Mouse (Mus musculus) CD4-positive helper T cell, adult 2 months (primary cell): ENCODE measurements around the gene Gm49342.
"Not testable (repeated sequence)": the region's sequence is repeated elsewhere in the genome, so short reads cannot be mapped to it uniquely, and the experiment has no call there.

Experiments
- DNase-seq: peaks from one replicate; pipeline ENCODE4 v3.0.0-alpha.2; 2012; ENCODE audit warnings: low read depth, missing footprints, low spot score

Gm49342 gene

GRCm38 (mm10) chr14:50936649-50937048 lies 7.7 kb upstream of the Gm49342 start:
- no peak for DNase-seq

GRCm38 (mm10) chr14:50938119-50938908 lies 6.0 kb upstream of the Gm49342 start:
- DNase-seq: no peak

GRCm38 (mm10) chr14:50938940-50939339 lies 5.4 kb upstream of the Gm49342 start:
- peak; percentile 22 for DNase-seq

GRCm38 (mm10) chr14:50944668-50945033 lies 334 bp downstream of the Gm49342 start:
- DNase-seq: not testable (repeated sequence)

GRCm38 (mm10) chr14:50945081-50945480 lies 764 bp downstream of the Gm49342 start:
- DNase-seq: peak; percentile 3

- DNase-seq: not testable (repeated sequence)
Measured at GRCm38 (mm10) chr14:50945526-50945925, 1.2 kb downstream of the Gm49342 start.

GRCm38 (mm10) chr14:50955487-50955886 lies 11.2 kb downstream of the Gm49342 start:
- DNase-seq: no peak

GRCm38 (mm10) chr14:50955942-50956508 lies 11.7 kb downstream of the Gm49342 start, which contains the start of gene Pnp2:
Gene Pnp2 (plus strand): TSS chr14:50955992.
- peak; percentile 57 for DNase-seq

- DNase-seq: not testable (repeated sequence)
Measured at GRCm38 (mm10) chr14:50956724-50957123, 12.4 kb downstream of the Gm49342 start.

GRCm38 (mm10) chr14:50957146-50957545 lies 12.8 kb downstream of the Gm49342 start:
- not testable (repeated sequence) for DNase-seq

GRCm38 (mm10) chr14:50958289-50958995 lies 14.1 kb downstream of the Gm49342 start:
- DNase-seq: not testable (repeated sequence)

- no peak for DNase-seq
Measured at GRCm38 (mm10) chr14:50968216-50968980, 24.1 kb downstream of the Gm49342 start.

- no peak for DNase-seq
Measured at GRCm38 (mm10) chr14:50969041-50969440, 24.7 kb downstream of the Gm49342 start.

- DNase-seq: no peak
Measured at GRCm38 (mm10) chr14:50969558-50970544, 25.5 kb downstream of the Gm49342 start.

GRCm38 (mm10) chr14:50970822-50971221 lies 26.5 kb downstream of the Gm49342 start:
- DNase-seq: no peak

- not testable (repeated sequence) for DNase-seq
Measured at GRCm38 (mm10) chr14:50973054-50973453, 28.7 kb downstream of the Gm49342 start.

GRCm38 (mm10) chr14:50973700-50974099 lies 29.4 kb downstream of the Gm49342 start:
- no peak for DNase-seq

GRCm38 (mm10) chr14:50975001-50975400 lies 30.7 kb downstream of the Gm49342 start:
- no peak for DNase-seq

- no peak for DNase-seq
Measured at GRCm38 (mm10) chr14:50976674-50977073, 32.4 kb downstream of the Gm49342 start.

- not testable (repeated sequence) for DNase-seq
Measured at GRCm38 (mm10) chr14:50978451-50978850, 34.1 kb downstream of the Gm49342 start.
